Mouse (Mus musculus): Measurements from ENCODE around the gene Galm. TPM values are rescaled to one million over a fixed set of nuclear protein-coding genes. Genes with fewer than 3 reads are reported as not detected.
"Not testable (repeated sequence)": the region's sequence is repeated elsewhere in the genome, so short reads cannot be mapped to it uniquely, and the experiment has no call there.

Galm gene
- polyA plus RNA-seq, 1 experiment = 3.7 TPM

- TF ChIP-seq MYOD1 (IDR thresholded peaks at IDR 0.05; ENCODE audit: control insufficient read depth, insufficient read length, low read depth) (no peak), CEBPB (IDR thresholded peaks at IDR 0.05; ENCODE audit: low read depth) (no peak), USF1 (IDR thresholded peaks at IDR 0.05; ENCODE audit: low read depth) (no peak), MYOG (IDR thresholded peaks at IDR 0.05; ENCODE audit: control insufficient read depth, extremely low read depth, insufficient read length) (no peak), MAX (IDR thresholded peaks at IDR 0.05) (no peak), CTCF (IDR thresholded peaks at IDR 0.05; ENCODE audit: control insufficient read depth, insufficient read depth, insufficient read length) (no peak), FOSL1 (IDR thresholded peaks at IDR 0.05; ENCODE audit: insufficient read depth, low read length, poor library complexity, severe bottlenecking) (no peak)
- Histone ChIP-seq H3ac (ENCODE audit: control insufficient read depth, insufficient read length, low read depth) (no peak overlapping the region), H3K79me3 (ENCODE audit: low read depth) (no peaks in the 10 kb centered on the region), H3K4me3 (ENCODE audit: insufficient read depth, poor library complexity, severe bottlenecking) (no peak overlapping the region), H3K27me3 (ENCODE audit: control insufficient read depth, insufficient read depth, insufficient read length) (no peaks in the 10 kb centered on the region), H3K79me2 (ENCODE audit: control insufficient read depth, insufficient read depth) (no peaks in the 10 kb centered on the region), H3K36me3 (ENCODE audit: control insufficient read depth, insufficient read depth) (no peaks in the 10 kb centered on the region)
These were observed 48.7 kb downstream of the Galm start for GRCm38 (mm10) chr17:80175966-80176365.

- not testable (repeated sequence) for H3K79me2 ChIP-seq (ENCODE audit: control insufficient read depth, insufficient read depth); H3K79me3 ChIP-seq (ENCODE audit: low read depth); H3K4me3 ChIP-seq (ENCODE audit: insufficient read depth, poor library complexity, severe bottlenecking); H3ac ChIP-seq (ENCODE audit: control insufficient read depth, insufficient read length, low read depth); H3K36me3 ChIP-seq (ENCODE audit: control insufficient read depth, insufficient read depth); H3K27me3 ChIP-seq (ENCODE audit: control insufficient read depth, insufficient read depth, insufficient read length)
These were observed 51.6 kb downstream of the Galm start for GRCm38 (mm10) chr17:80178846-80179245.

- H3K79me2 ChIP-seq (ENCODE audit: control insufficient read depth, insufficient read depth) = no peaks in the 10 kb centered on the region
- no peaks in the 10 kb centered on the region for H3K36me3 ChIP-seq (ENCODE audit: control insufficient read depth, insufficient read depth)
- H3K79me3 ChIP-seq (ENCODE audit: low read depth) = no peaks in the 10 kb centered on the region
- no peak for TF ChIP-seq FOSL1 (IDR thresholded peaks at IDR 0.05; ENCODE audit: insufficient read depth, low read length, poor library complexity, severe bottlenecking)
- TF ChIP-seq MAX (IDR thresholded peaks at IDR 0.05) = peak; percentile 91
- peak; percentile 63 for TF ChIP-seq USF1 (IDR thresholded peaks at IDR 0.05; ENCODE audit: low read depth)
- peak; percentile 75 for TF ChIP-seq CTCF (IDR thresholded peaks at IDR 0.05; ENCODE audit: control insufficient read depth, insufficient read depth, insufficient read length)
- no peaks in the 10 kb centered on the region for H3K27me3 ChIP-seq (ENCODE audit: control insufficient read depth, insufficient read depth, insufficient read length)
- no peak overlapping the region for H3K4me3 ChIP-seq (ENCODE audit: insufficient read depth, poor library complexity, severe bottlenecking)
- H3ac ChIP-seq (ENCODE audit: control insufficient read depth, insufficient read length, low read depth) = no peak overlapping the region
These were observed 52.7 kb downstream of the Galm start for GRCm38 (mm10) chr17:80179959-80180358.

GRCm38 (mm10) chr17:80180468-80180867 is 53.2 kb downstream of the Galm start:
- Histone ChIP-seq H3K4me3 (ENCODE audit: insufficient read depth, poor library complexity, severe bottlenecking) (no peak overlapping the region), H3ac (ENCODE audit: control insufficient read depth, insufficient read length, low read depth) (no peak overlapping the region), H3K27me3 (ENCODE audit: control insufficient read depth, insufficient read depth, insufficient read length) (no peaks in the 10 kb centered on the region), H3K36me3 (ENCODE audit: control insufficient read depth, insufficient read depth) (no peaks in the 10 kb centered on the region), H3K79me2 (ENCODE audit: control insufficient read depth, insufficient read depth) (no peaks in the 10 kb centered on the region), H3K79me3 (ENCODE audit: low read depth) (no peaks in the 10 kb centered on the region)
- TF ChIP-seq MAX (IDR thresholded peaks at IDR 0.05) (no peak), MYOD1 (IDR thresholded peaks at IDR 0.05; ENCODE audit: control insufficient read depth, insufficient read length, low read depth) (no peak), USF1 (IDR thresholded peaks at IDR 0.05; ENCODE audit: low read depth) (no peak), MYOG (IDR thresholded peaks at IDR 0.05; ENCODE audit: control insufficient read depth, extremely low read depth, insufficient read length) (no peak), FOSL1 (IDR thresholded peaks at IDR 0.05; ENCODE audit: insufficient read depth, low read length, poor library complexity, severe bottlenecking) (no peak), CTCF (IDR thresholded peaks at IDR 0.05; ENCODE audit: control insufficient read depth, insufficient read depth, insufficient read length) (no peak), CEBPB (IDR thresholded peaks at IDR 0.05; ENCODE audit: low read depth) (no peak)

- no peaks in the 10 kb centered on the region for H3K79me2 ChIP-seq (ENCODE audit: control insufficient read depth, insufficient read depth)
- H3K79me3 ChIP-seq (ENCODE audit: low read depth) = no peaks in the 10 kb centered on the region
- H3K27me3 ChIP-seq (ENCODE audit: control insufficient read depth, insufficient read depth, insufficient read length) = no peaks in the 10 kb centered on the region
- no peak overlapping the region for H3ac ChIP-seq (ENCODE audit: control insufficient read depth, insufficient read length, low read depth)
- TF ChIP-seq MYOD1 (IDR thresholded peaks at IDR 0.05; ENCODE audit: control insufficient read depth, insufficient read length, low read depth) (no peak), FOSL1 (IDR thresholded peaks at IDR 0.05; ENCODE audit: insufficient read depth, low read length, poor library complexity, severe bottlenecking) (no peak), MYOG (IDR thresholded peaks at IDR 0.05; ENCODE audit: control insufficient read depth, extremely low read depth, insufficient read length) (no peak), CTCF (IDR thresholded peaks at IDR 0.05; ENCODE audit: control insufficient read depth, insufficient read depth, insufficient read length) (no peak), MAX (IDR thresholded peaks at IDR 0.05) (no peak), CEBPB (IDR thresholded peaks at IDR 0.05; ENCODE audit: low read depth) (no peak), USF1 (IDR thresholded peaks at IDR 0.05; ENCODE audit: low read depth) (no peak)
- no peaks in the 10 kb centered on the region for H3K36me3 ChIP-seq (ENCODE audit: control insufficient read depth, insufficient read depth)
- H3K4me3 ChIP-seq (ENCODE audit: insufficient read depth, poor library complexity, severe bottlenecking) = no peak overlapping the region
These were observed 56.3 kb downstream of the Galm start for GRCm38 (mm10) chr17:80183615-80184014.

- no peak overlapping the region for H3K4me3 ChIP-seq (ENCODE audit: insufficient read depth, poor library complexity, severe bottlenecking)
- no peaks in the 10 kb centered on the region for H3K79me2 ChIP-seq (ENCODE audit: control insufficient read depth, insufficient read depth)
- no peaks in the 10 kb centered on the region for H3K79me3 ChIP-seq (ENCODE audit: low read depth)
- TF ChIP-seq MYOG (IDR thresholded peaks at IDR 0.05; ENCODE audit: control insufficient read depth, extremely low read depth, insufficient read length) = no peak
- TF ChIP-seq MYOD1 (IDR thresholded peaks at IDR 0.05; ENCODE audit: control insufficient read depth, insufficient read length, low read depth) = no peak
- TF ChIP-seq USF1 (IDR thresholded peaks at IDR 0.05; ENCODE audit: low read depth) = no peak
- TF ChIP-seq CEBPB (IDR thresholded peaks at IDR 0.05; ENCODE audit: low read depth) = no peak
- TF ChIP-seq CTCF (IDR thresholded peaks at IDR 0.05; ENCODE audit: control insufficient read depth, insufficient read depth, insufficient read length) = no peak
- no peak for TF ChIP-seq MAX (IDR thresholded peaks at IDR 0.05)
- TF ChIP-seq FOSL1 (IDR thresholded peaks at IDR 0.05; ENCODE audit: insufficient read depth, low read length, poor library complexity, severe bottlenecking) = no peak
- no peak overlapping the region for H3ac ChIP-seq (ENCODE audit: control insufficient read depth, insufficient read length, low read depth)
- H3K27me3 ChIP-seq (ENCODE audit: control insufficient read depth, insufficient read depth, insufficient read length) = no peaks in the 10 kb centered on the region
- peaks cover 33% of the 10 kb centered on the region for H3K36me3 ChIP-seq (ENCODE audit: control insufficient read depth, insufficient read depth)
These were observed 65.8 kb downstream of the Galm start for GRCm38 (mm10) chr17:80193075-80193474.
